In the genomic region with DNA sequence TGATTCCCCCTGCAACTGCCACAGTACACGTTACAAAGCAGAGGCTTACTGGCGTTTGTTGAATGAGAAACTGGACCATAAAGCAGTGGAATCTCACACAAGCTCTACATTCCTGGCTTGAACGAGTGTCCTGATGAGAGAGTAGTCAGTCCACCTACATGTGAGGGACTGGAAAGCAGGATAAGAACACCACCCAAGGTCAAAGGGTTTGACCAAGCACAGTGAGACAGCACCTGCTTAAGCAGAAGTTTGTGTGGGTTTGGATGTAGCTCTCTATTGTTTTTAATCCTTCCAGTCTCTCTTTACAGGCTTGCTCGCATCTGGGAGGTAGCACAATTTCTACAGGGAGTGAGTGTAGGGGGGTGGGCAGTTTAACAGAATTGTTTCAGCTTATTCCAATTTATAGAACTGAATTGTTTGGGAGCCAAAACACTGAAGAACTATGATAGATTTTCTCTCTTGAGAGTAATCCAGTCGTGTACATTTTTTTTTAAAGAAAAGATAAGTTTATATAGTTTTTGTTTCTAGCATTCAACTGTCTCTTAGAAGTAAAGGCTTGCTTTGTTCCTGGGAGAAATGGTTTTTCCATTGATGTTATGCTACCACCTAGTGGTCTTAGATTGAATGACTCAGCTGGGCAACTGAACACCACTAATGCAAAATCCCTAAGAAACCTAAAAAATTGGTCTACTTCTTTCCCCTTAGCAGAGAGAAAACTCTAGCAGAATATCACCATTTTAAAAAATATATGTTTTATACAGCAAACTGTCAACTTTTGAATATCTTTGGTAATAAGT, we compare ENCODE assay signal across 8 mouse cellular contexts.
DNase-seq lines count a peak whose midpoint lies in the region; ATAC-seq lines count a peak whose summit lies in the region.
"Had no signal": no experiment of that assay in that cellular context is flagged by ENCODE, and none has a peak within 500 bp of the region (broad histone marks: within the 10 kb centered on the region; RNA-seq: fewer than 3 reads in every experiment).

No protein-coding gene starts in this region.

- no peak overlapping the region for H3K4me2 ChIP-seq in midbrain, embryonic 13.5 days (replicated peaks)
- H3K4me2 ChIP-seq: embryonic facial prominence, embryonic 13.5 days had no signal

- H3K27ac ChIP-seq in forebrain, embryonic 10.5 days = 0 out of 2 replicates have a peak overlapping the region, but pooled peaks have one; percentile 22
- H3K27ac ChIP-seq in midbrain, embryonic 13.5 days = no peak overlapping the region
- H3K27ac ChIP-seq: embryonic facial prominence, embryonic 13.5 days had no signal

- H3K36me3 ChIP-seq in forebrain, embryonic 10.5 days (replicated peaks) = no peaks in the 10 kb centered on the region
- H3K36me3 ChIP-seq in midbrain, embryonic 13.5 days = no peaks in the 10 kb centered on the region
- H3K36me3 ChIP-seq: embryonic facial prominence, embryonic 13.5 days had no signal

- no peak overlapping the region for H3K9ac ChIP-seq in midbrain, embryonic 13.5 days (replicated peaks)
- H3K9ac ChIP-seq: embryonic facial prominence, embryonic 13.5 days had no signal

- peak; percentile 60; the same call in 1 of the 2 replicates for ATAC-seq in midbrain, embryonic 13.5 days

- WGBS in forebrain, embryonic 10.5 days = 38% methylated on average over 5 of the region's 5 CpGs
- WGBS in midbrain, embryonic 13.5 days = 23% methylated on average over 5 of the region's 5 CpGs

- no peaks in the 10 kb centered on the region for H3K9me3 ChIP-seq in forebrain, embryonic 10.5 days
- no peaks in the 10 kb centered on the region for H3K9me3 ChIP-seq in midbrain, embryonic 13.5 days
- H3K9me3 ChIP-seq: embryonic facial prominence, embryonic 13.5 days had no signal

- no peak overlapping the region for H3K4me3 ChIP-seq in forebrain, embryonic 10.5 days
- no peak overlapping the region for H3K4me3 ChIP-seq in midbrain, embryonic 13.5 days (replicated peaks)
- H3K4me3 ChIP-seq: embryonic facial prominence, embryonic 13.5 days had no signal

- intact Hi-C loops in left cerebral cortex, postnatal 4 days (cut with DNase I) = loop anchor here (5.0 kb wide), 2 partner anchors 341 to 526 kb away; partner anchors contain the start of gene Tll1

- peak; percentile 16 to 30 for DNase-seq in left cerebral cortex, adult 18-20 months (ENCODE audit: low spot score in 2 of 2)
- no peak for DNase-seq in left cerebral cortex, postnatal 4 days
- DNase-seq in brain, adult 2 months (ENCODE audit: low read depth, low spot score) = peak; percentile 81
- DNase-seq in forebrain, embryonic 10.5 days (ENCODE audit: extremely low spot score, low spot score) = no peak
- DNase-seq in kidney, postnatal 10 days = peak; percentile 18
- DNase-seq in ovary, adult 18-20 months (ENCODE audit: low spot score) = no peak

- no peaks in the 10 kb centered on the region for H3K27me3 ChIP-seq in forebrain, embryonic 10.5 days (ENCODE audit: poor library complexity, severe bottlenecking)
- no peaks in the 10 kb centered on the region for H3K27me3 ChIP-seq in midbrain, embryonic 13.5 days

- H3K4me1 ChIP-seq in forebrain, embryonic 10.5 days = peaks cover 4% of the 10 kb centered on the region; the same call in 1 of the 2 replicates
- H3K4me1 ChIP-seq in midbrain, embryonic 13.5 days (replicated peaks) = no peaks in the 10 kb centered on the region

Comparison
In these comparisons a context has a peak if more than half of its experiments do, and no peak if none do; other contexts are left out.
1. DNase-seq: peak in left cerebral cortex, adult 18-20 months (2 of 2), brain, adult 2 months (single experiment) and kidney, postnatal 10 days (single experiment); none in left cerebral cortex, postnatal 4 days (single experiment), forebrain, embryonic 10.5 days (single experiment) and ovary, adult 18-20 months (single experiment).